Mouse (Mus musculus) right cerebral cortex, adult 18-20 months (tissue): ENCODE data around the gene Ccl1.

Experiments
- DNase-seq: peaks from one replicate; pipeline ENCODE4 v3.0.0; 2022; ENCODE audit warnings: mixed read lengths

Ccl1 gene

DNA sequence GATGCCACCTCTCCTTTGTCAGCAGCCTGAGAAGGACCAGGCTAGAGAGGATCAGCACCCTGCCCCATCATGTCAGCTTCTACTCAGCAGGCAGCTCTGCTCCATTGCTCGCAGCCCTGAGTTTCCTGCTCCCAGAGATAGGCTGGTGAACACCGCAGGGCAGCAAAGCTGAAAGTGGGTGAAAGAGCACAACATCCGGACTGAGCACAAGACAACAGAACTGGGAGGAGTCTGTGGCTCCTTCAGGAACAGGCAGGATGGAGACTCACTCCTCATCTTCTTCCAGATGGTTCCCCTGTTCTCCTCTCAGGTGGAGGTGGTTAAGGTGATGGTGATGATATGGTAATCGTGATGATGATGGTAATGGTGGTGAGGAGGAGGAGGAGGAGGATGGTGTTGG lies at the start of gene Ccl1:
Ccl1 (minus strand) TSS at position 101 of the 400 bp plus-strand sequence.
- no peak for DNase-seq

DNA sequence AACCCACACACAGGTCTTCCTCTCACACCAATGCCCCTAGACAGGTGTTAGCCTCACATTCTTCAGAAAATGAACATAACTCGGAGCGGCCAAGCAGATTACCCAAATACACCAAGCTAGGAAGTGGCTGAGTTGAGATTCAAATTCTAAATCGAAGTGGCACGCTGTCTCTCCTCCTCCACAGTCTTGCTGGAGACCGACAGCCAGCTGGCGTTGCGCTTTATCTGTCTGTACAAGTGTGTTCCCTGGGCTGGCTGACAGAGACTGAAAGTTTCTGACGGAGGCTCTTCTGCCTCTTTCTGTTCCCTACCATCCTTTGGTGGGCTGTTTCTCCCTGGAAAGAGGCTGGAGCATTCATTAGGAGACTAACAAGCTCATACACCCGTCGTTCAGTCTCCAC lies 45.5 kb upstream of the Ccl1 start:
- DNase-seq = peak; percentile 53

DNA sequence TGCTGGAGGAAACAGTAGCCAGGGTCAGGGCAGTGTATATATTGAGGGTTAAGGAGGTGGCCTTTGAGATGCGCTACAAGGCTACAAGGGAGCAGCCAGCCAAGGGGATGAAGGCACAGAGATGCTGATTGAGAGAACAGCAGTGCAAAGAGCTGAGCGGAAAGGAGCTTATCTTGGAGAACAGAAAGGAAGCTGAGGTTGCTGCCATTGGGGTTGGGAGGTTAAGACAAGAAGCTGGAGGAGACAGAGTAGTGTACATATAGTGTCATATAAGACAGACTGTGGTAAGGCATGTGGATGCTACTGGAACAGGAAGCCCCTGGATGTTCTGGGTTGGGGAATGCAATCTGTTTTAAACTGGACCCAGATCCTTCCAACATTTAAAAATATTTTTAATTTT lies 35.4 kb upstream of the Ccl1 start:
- DNase-seq = no peak

DNA sequence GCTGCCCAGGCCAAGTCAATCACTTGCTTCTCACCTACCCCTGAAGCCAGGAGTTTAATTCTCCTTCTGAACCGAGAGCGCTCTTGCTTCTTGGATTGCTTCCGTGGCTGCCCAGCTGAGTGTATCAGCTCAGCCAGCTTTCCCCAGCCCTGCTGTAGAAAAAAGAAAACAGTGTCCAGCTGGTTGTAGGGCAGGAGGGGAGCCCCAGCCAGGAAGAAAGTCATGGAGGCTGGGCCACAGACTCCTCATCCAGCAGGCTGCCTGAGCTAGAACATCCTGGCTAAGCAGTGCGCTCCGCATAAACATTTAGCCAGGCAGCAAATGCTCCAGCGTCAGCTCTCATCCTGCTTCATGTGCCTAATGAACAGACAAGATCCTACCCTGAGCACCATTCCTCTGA lies 34.9 kb upstream of the Ccl1 start:
- DNase-seq = no peak

DNA sequence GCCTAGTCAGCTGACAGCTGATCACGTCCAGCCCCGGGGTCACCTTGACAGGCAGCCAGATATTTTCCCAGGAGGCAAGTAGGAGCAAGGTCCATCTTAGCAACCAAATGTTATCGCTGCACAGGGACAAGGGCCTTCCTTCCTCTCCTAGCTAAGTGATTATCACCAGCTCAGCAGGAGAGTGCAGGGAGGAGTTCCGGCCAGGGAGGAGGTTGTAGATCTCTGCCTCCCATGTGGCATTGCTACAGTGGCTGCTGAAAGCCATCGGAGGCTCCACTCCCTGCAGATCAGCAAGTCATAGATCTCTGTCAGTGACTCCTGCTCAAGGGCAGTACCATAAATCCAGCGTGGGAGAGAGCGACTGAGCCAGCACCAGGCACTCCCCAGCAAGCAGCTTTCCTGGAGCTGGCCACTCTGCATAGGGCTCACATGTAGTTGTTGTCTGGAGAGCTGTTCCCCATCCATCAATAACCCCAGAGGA lies 34.5 kb upstream of the Ccl1 start:
- DNase-seq = no peak

DNA sequence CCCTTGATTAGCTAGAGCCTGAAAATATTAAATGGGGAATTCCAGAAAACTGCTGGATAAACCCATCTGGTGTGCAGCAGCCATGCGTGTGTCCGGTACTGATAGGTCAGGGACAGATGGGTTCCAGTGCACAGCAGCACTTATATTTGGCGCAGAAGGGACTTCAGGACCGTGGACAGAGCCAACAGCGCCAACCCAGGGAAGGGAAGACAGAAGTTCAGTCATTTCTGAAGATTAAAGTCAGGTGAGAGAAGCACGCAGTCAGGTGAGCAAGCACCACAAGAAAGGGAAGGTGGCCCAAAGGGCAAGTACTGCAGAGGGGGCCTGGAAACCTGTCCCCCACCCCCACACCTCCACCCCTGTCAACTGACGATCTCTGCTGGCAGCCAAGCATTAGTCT lies 7.7 kb upstream of the Ccl1 start:
- no peak for DNase-seq

DNA sequence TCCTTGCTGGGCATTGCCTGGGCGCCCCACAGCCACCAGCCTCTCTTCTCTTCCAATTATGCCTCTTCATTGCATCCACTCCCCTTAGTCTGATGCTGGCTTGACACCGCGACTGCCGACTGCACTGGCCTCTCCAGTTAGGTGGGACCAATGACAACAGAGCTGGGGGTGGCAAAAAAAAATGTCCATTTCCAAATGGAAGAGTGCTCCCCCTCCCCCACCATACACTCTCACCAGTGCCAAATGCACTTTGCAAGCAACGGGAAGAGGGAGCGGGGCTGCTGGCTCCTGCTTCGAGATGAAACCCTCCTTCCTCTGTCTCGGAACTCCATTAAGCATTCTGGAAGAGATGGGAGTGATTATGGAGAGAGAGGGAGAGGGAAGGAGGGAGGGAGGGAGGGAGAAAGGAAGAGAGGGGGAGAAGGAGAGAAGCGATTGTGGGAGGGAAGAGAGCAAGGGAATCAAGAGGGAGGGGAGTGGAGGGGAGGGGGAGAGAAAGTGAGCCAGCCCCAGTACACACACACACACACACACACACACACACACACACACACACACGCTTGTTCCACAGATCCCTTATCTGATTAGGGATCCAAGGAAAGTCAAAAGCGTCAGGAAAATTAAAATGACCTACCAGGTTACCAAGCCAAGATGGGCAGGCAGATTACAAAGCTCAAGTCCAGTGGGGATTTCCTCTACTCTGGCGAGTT lies 5.0 kb upstream of the Ccl1 start:
- DNase-seq = no peak

DNA sequence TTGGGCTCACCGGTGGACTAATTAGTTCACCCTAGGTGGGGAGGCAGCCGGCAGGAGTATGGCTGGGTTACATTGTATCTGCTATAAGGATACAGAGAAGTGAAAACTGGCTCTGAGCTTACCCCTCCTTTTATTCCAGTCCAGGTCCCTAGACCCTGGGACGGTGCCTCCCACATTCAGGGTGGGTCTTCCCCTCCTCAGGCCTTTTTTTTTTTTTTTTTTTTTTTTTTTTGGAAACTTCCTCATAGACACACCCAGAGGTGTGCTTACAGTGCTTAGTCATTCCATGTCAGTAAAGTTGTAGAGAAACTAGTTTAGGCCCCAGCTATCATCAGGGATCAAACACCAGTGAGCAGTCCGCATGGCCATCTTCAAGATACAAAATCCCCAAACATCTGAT lies 7.6 kb downstream of the Ccl1 start:
- DNase-seq = no peak

DNA sequence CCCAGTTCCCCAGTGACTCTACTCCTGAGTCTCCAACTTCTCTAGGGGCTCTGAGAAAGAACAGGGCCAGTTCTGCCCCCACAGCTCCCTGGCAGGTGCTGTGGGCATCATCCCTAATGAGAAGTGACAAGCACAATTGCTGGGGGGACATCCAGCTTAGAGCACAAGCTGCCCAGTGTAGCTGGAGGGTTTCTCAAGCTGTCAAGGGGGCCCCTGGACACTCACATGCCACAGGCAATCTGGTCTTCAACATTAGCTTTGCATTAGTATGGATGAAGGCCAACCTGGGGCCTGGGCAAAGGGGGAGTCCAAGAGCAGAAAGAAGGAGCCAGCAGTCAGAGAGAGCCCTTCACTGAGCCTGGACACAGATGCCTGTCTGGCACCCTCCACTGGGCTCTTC lies 14.6 kb downstream of the Ccl1 start:
- no peak for DNase-seq

DNA sequence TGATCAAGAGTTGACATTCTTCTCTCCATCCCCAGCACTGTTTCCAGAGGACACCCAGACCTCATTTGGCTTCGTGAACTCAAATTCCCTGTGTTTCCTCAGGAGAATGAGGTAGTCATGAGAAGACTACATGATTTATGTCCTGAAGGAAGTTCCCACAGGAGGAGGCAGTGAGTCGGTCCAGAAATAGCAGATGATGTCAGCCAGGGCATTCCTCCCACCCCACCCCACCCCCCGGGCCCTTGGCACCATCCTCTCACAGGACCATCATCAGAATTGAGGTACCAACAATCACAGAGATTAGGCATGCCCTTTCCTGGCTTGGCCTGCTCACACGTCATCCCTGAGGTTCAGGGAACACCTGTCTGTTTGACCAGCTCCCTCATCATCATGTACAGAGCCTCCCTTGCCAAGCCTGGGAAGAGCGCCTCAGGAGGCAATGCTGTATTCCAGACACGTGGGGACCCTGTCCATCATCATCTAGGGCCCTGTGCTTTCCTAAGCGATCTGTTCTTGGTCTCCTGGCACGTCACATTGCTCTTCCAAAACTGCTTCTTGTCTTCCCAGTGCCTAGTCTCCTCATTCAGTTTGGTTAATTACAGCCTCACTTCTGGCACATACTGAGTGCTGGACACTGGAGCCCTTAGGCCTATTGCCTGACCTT lies 31.2 kb downstream of the Ccl1 start:
- DNase-seq = peak; percentile 4

DNA sequence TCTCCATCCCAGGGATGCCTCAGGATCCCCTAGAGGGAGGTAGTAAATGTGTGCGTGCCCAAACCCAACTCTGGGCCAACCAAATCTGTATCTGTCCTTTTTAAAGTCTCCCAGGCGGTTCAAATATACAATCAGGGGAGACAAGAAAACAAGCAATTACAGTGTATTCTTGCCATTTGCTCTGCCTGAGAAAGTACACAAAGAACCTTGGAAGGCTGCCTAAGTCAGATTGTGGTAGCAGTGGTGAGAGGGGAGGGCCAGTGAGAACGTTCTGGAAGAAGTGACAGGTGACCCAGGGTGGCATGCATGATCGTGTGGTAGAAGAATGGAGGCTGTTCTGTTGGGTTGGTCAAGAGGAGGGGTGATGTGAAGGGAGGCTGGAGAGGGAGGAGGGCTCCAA lies 46.4 kb downstream of the Ccl1 start:
- DNase-seq = no peak

DNA sequence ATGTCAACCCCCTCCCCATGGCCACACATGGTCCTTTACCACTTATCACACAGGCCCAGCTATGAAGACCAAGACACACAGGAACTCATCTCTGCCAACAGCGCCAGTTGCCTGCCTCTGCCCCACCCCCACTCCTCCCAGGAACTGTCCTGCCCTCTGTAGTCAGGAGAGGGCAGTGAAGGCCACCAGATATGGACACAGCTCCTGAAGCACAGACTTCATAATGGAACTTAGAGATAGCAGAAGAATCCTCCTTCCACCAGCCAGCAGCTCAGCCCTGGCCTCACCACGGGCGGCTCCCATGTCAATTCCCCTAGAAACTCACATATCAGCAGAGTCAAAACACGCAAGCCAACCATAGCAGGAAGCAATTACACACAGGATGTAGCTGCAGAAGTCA lies 49.9 kb downstream of the Ccl1 start:
- peak; percentile 43 for DNase-seq

DNA sequence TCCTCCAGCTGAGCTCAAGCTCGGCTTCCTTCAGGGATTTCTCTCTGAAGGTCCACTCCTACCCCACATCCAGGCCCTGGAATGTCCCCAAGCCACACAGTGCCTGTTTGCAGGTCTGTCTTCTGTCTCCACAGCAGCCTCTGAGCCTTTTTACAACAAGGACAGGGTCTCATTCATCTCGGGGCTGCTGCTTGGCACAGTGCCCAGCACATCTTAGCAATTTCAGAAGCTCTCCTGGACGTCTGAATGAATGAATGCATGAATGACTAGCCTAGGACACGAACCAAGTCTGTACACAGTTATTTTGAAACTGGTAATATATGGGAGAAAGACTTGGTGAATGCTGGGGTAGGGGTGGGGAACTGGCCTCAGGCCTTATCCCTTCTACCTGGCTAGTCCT lies 52.1 kb downstream of the Ccl1 start:
- no peak for DNase-seq

DNA sequence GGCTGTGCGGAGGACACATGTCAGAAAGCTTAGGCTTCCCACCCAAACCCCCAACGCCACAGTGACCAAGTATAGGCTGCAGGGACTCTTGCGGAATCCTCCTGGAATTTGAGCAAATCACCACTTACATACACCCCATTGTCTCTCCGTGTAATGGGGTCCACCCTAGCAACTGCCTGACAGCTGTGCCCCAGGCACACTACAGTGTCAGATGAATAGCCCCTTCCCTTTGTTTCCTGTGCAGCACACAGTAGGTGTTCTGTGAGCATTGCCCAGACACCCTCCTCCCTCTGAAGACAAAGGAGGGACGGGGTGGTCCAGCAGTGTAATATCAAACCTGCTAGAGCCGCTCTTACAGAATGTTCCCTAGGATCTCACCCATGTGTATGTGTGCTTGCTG lies 54.2 kb downstream of the Ccl1 start:
- no peak for DNase-seq

DNA sequence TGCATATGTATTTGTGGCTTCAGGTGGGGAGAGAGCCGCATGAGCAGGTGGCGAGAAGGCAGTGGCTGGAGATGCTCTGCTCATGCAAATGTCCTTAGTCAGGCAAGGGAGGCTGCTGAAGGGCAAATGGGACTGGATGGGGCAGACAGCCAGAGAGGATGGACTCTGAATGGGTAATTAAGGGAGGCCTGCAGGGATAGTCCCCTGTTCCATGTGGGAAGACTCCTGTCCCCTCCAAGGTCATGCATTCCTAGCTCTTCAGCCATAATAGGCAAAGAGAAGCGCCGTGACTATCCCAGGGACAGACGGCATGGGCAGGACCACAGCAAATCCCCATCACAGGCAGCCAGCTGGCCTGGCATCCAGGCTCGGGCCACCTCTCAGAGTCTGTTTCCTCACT lies 55.5 kb downstream of the Ccl1 start:
- no peak for DNase-seq

DNA sequence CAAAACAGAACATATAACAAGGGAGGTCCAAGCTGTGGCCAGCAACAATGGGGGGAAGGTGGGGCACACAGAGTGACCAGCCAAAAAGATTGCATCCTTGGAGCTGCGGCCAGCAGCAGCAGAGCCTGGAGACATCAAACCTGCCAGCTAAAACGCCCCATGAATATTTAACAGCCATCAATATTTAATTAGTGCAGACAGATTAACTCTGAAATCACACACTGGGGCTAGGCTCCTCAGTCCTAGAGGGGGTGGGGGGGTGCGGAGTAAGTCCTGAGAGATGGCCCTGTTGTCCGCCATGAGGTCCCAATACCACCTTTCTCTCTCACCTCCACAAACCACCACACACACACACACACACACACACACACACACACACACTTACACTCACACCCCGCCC lies 68.1 kb downstream of the Ccl1 start:
- no peak for DNase-seq

DNA sequence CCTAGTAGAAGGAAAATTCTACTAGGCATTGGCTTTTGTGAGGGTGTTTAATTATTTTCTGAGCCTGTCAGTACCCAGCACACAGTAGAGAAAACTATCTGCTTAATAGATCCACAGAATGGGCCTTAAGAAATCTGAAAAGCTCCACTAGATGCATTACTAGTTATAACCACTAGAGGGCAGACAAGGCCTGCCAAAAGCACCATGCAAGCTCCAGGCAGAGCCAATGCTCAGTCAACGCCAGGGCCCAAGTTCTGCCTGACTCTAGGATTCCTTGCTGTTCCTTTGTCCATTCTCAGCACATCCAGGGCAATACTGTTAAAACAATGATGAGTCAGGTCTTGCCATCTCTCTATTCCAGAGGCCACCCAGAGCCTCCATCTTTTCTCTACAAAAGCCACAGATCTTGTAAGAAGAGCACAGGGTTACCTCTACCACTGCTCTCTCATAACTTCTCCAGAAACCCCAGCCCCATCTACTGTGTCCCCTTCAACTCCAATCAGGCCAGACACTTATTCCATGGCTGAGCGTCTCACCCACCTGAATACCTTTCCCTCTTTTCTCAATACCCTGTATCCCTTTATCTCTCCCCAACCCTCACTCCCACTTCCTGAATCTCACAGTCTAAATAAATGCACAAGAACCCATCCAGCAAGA lies 69.8 kb downstream of the Ccl1 start:
- DNase-seq = peak; percentile 20

DNA sequence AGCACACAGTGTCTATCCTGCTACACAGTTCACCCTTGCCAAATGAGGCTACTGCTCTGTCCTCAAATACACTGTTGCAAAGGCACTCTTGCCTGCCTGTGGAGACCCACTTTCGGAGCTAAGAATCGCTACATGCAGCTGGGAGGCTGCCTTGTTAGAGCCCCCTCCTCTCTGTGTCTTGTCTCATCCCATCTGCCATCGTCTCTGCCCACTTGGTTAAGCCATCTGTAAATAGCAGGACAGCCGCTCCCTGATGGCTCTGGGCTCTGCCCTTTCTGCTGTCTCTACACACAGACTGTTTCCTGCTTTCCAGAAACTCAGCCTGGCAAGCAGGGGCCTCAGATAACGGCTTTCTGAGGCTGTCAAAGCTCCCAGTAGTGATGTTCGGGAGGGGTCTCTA lies 71.5 kb downstream of the Ccl1 start:
- DNase-seq = no peak

DNA sequence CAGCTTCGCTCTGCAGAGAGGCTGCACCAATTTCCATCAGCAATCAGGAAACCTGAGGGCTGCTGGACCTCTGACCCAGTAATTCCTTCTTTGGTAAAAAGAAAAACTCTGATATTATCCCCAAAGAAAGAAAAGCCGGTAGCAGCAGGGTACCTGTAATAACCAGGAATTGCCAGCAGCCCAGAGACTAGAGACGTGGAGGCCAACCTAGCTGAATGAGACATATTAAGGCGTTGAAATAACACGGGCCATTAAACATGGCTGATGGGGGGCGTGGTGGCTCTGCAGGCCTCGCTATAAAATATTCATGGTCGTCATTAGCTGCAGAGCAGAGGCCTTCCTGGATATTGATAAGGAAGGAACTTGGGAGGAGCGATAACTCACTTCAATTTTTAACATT lies 78.5 kb downstream of the Ccl1 start:
- no peak for DNase-seq

DNA sequence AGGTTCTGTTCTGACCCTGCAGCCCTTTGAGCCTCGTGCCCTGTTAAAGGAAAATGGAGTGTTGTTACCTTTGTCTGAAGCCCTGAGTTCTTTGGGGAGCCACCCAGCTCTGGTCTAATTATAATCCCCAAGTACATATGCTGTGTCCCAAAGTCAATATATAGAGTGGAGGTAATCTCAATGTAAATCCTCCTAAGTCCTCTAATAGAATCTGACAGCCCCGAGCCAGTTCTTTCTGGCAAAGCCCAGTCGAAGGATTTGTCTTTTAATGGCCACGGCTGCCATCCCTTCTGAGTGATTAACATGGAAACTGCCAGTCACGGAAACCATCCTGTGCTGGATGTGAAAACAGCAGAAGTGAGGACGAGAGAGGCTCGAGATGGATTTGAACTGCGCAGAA lies 79.6 kb downstream of the Ccl1 start:
- no peak for DNase-seq

DNA sequence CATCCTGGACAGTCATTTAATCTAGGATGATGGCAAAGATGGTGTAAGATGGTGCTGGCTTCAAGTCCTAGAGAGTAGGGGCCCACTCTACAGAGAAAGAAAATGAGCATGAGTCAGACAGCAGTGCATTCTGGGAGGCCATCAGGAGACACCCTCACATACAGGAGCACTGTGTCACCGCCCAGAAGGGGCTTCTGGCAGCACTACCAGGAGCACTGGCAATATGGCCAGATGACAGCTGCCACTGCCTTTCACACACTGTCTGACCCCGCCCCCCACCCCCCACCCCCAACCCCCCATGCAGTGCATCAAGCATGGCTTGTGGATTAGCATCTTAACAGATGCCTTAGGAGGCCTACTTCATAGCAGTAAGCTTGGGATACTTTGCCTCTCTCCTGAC lies 89.0 kb downstream of the Ccl1 start:
- DNase-seq = no peak

DNA sequence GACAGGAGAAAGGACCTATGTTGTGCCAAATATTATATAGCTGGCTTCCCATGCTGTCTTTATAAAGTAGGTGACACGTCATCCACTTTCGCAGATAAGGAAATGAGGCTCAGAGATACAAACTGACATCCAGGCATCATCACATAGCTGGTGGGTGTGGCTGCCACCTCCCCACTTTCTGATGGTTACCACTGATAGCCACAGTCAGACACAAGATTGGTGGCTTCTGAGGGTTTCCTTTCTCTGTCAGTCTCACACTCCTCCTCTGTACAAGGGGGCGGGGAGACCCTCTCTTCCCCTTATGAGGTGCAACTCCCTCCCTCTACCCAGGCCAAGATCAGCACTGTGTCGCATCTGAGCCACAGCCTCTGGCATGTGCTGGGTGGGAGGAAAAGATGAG lies 91.1 kb downstream of the Ccl1 start:
- no peak for DNase-seq

DNA sequence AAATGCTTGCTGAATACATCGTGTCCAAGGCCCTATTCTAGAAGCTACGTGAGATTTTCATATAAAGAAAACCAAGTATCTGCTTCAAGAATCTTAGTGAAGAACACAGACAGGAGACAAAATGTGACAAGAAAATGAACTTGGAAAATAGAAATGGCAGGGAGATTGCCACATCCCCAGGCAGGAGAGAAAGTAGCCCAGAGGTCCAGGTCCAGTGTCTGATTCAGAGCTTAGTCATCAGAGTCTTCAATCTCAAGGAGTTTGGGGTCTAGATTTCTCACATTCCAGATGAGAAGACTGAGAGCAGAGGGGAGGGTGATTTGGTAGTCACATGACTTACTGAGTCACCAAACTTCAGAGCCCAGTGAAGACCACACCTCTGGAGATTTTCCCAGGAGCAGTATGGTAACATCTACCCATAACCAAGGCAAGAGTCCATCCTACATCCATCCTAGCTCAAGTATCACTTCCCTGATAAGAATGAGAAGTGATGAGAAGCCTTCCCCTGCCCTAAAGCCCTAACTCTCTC lies 98.5 kb downstream of the Ccl1 start:
- DNase-seq = no peak

DNA sequence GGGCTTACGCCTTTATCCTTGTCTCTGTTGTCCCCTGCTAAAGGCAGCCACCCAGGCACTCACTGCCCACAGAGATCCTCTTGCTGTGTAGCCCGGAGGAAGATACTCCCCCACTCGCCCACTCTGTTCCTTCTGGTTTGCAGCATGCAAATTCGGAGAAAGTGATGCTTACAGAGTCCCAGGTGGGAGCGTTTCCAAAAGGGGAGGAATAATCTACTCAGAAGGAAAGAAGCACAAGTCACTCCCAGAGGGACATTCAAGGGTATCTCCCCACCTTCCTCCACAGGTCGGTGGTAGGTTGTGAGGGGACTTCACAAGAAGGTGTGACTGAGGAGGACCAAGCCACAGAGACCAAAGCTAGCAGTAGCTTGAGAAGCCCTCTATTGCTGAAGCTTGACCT lies 100.3 kb downstream of the Ccl1 start:
- no peak for DNase-seq
